Mouse (Mus musculus) testis, adult 2 months (tissue): ENCODE measurements around the gene Cbx2. TPM values are rescaled to one million over a fixed set of nuclear protein-coding genes. Genes with fewer than 3 reads are reported as not detected.

Experiments
- H3K27ac ChIP-seq: fragments of 200-500 bp; 2 replicates; pipeline ENCODE4 v1.5.1; 2012; ENCODE audit warnings: low read depth, low read length; ENCODE audit not compliant: control insufficient read depth, insufficient read depth
- H3K27me3 ChIP-seq: fragments of 200-500 bp; 2 replicates; pipeline ENCODE4 v1.6.1; 2012; ENCODE audit warnings: mild to moderate bottlenecking, low read length, moderate library complexity; ENCODE audit not compliant: control insufficient read depth, insufficient read depth
- H3K36me3 ChIP-seq: fragments of 200-500 bp; 2 replicates; pipeline ENCODE4 v1.6.1; 2012; ENCODE audit warnings: mild to moderate bottlenecking, low read length; ENCODE audit not compliant: control insufficient read depth, insufficient read depth
- H3K4me1 ChIP-seq: fragments of 200-500 bp; 2 replicates; pipeline ENCODE4 v1.6.1; 2012; ENCODE audit warnings: low read length; ENCODE audit not compliant: control insufficient read depth, insufficient read depth
- H3K4me3 ChIP-seq: fragments of 200-500 bp; 2 replicates; pipeline ENCODE4 v1.5.1; 2012; ENCODE audit warnings: low read depth, mild to moderate bottlenecking, low read length, moderate library complexity, mixed read lengths; ENCODE audit not compliant: control insufficient read depth
- CTCF ChIP-seq: fragments of 200-500 bp; IDR thresholded peaks from 2 replicates; pipeline ENCODE4 v1.5.1; 2012; ENCODE audit warnings: low read depth, mild to moderate bottlenecking, inconsistent platforms, low read length, moderate library complexity; ENCODE audit not compliant: control insufficient read depth, insufficient read depth, insufficient replicate concordance
- POLR2A ChIP-seq: fragments of 200-500 bp; IDR thresholded peaks from 2 replicates; pipeline ENCODE4 v1.6.1; 2012; ENCODE audit warnings: low read depth, mild to moderate bottlenecking, inconsistent platforms, low read length, moderate library complexity; ENCODE audit not compliant: control insufficient read depth
- polyA plus RNA-seq: library from polyadenylated mRNA; depleted of rRNA; stranded (reverse); fragments of >200 nt; gene quantifications from 2 replicates; pipeline ENCODE4 v1.2.3, GENCODE M21; 2012

Cbx2 gene
- polyA plus RNA-seq, 1 experiment = 2.3 TPM

DNA sequence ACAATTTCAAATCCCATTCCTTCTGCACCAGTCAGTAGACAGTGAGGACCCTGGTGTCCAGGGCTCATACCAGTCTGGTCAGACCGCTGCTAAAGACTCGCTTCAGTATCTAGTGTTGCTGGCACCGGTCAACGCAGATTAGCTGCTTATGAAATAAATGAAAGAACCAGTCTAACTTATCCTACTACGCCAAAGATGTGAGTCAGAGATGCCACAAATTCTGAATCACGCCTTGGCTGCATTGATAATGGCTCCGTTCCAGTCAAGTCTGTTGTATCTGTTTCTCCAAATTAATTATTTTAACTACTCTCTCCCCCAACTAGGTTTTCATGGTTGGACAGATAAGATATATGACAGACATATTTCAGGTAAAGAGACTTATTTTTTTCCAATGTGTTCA is 1.6 kb upstream of the Cbx2 start:
- Histone ChIP-seq H3K4me1 (peaks cover 8% of the 10 kb centered on the region), H3K27ac (no peak overlapping the region), H3K27me3 (no peaks in the 10 kb centered on the region), H3K4me3 (no peak overlapping the region), H3K36me3 (no peaks in the 10 kb centered on the region)
- TF ChIP-seq POLR2A (no peak), CTCF (no peak)

DNA sequence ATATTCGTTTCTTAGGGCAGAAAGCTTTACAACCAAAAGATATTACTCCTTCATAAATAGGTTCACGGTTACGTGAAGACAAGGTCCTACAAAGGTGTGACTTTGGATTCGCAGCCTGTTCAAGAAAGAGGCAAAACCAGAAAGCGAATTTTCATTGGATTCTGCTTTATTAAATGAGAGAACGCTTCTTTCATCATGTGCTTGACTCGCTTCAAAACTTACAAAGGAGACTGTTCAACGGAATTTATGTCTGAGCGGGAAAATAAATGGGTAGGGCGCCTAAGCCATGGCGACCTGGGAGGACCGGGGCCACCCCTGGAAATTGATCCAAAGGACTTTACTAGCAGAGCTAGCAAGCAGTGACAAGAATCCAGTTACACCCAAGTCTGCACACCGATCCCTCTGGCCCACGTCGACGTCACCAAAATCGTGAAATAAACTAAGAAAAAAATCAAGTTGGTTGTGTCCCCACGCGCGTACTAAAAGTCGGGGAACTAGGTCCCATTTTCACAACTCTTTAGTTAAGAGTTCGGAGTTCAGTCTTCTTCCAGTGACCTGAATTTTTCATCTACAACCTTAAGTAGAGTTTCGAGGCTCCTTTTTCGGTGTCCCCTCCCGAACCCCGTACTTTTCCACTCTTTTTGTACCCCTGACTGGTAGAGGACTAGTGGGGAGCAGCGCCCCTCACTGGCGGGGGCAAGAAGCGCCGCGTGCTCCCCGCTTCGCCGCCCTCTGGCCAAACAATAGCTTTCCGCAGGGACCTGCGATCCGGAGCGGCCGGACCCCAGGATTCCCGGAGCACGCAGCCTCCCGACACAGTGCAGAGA is 481 bp upstream of the Cbx2 start:
- TF ChIP-seq CTCF (peak; percentile 35; the same call in 1 of the 2 replicates), POLR2A (no peak)
- Histone ChIP-seq H3K36me3 (no peaks in the 10 kb centered on the region), H3K27me3 (no peaks in the 10 kb centered on the region), H3K27ac (no peak overlapping the region), H3K4me1 (peaks cover 8% of the 10 kb centered on the region), H3K4me3 (peak overlapping the region; percentile 83)

DNA sequence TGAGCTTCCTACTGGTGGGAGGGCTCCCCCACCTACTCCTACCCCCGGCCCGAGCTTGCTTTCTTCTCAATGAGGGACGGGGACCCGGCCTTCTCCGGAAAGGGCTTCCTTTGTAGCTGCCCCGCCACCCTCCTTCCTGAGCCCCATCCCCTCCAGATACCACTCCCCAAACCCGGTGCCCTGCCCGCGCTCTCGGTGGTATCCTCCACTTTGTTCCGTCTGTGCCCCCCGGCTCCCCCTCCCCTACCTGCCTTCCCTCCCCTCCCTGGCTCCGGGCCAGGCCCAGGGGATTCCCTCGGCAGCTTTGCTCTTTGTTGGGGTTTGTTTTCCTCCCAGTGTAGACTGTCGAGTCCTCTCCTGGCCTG is 836 bp downstream of the Cbx2 start:
- no peak overlapping the region for H3K27ac ChIP-seq
- peaks cover 8% of the 10 kb centered on the region for H3K4me1 ChIP-seq
- H3K36me3 ChIP-seq = no peaks in the 10 kb centered on the region
- no peaks in the 10 kb centered on the region for H3K27me3 ChIP-seq
- peak overlapping the region; percentile 83 for H3K4me3 ChIP-seq
- TF ChIP-seq POLR2A = no peak
- no peak for TF ChIP-seq CTCF

DNA sequence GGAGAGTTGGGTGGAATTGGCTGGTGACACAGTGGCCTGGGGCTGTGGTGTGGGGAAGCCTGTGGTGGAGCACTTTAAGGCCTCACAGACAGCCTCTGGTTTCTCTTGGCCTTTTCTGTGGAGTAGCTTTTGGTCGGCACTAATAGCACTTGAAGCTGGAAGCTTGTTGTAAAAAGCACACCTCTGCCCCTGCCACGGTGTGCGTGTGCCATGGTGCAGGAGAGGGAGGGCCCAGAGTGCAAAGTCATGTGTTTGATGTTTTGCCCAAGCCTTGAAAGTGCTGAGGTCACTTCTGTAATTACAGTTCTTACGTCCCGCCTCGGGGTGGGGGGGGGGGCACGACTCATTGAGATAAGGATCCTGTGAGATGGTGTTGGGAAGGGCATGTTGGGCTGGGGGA is 1.5 kb downstream of the Cbx2 start:
- H3K27ac ChIP-seq = no peak overlapping the region

DNA sequence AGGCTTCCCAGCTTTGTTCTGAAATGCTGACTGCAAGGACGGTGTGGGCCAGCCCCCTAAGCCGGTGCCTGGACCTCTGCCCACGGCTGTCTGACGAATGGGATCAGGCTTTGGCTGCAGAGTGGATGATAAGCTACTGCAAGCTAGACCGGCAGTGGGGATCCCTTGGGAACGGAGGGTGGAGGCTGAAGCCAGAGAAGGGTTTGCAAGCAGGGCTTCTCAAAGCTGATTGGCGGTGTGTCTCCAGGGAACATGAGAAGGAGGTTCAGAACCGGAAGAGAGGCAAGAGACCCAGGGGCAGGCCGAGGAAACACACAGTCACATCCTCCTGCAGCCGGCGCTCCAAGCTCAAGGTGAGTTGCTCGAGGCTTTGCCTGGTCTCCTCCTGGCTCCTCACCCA is 3.4 kb downstream of the Cbx2 start:
- Histone ChIP-seq H3K4me1 (peaks cover 8% of the 10 kb centered on the region), H3K27ac (no peak overlapping the region), H3K36me3 (no peaks in the 10 kb centered on the region), H3K27me3 (no peaks in the 10 kb centered on the region), H3K4me3 (no peak overlapping the region)
- TF ChIP-seq CTCF = no peak
- TF ChIP-seq POLR2A = no peak

More for the DNA sequence above, 1.5 kb downstream of the Cbx2 start:
- no peaks in the 10 kb centered on the region for H3K27me3 ChIP-seq
- TF ChIP-seq CTCF (no peak), POLR2A (no peak)
- H3K4me1 ChIP-seq = peaks cover 8% of the 10 kb centered on the region
- H3K36me3 ChIP-seq = no peaks in the 10 kb centered on the region
- no peak overlapping the region for H3K4me3 ChIP-seq

DNA sequence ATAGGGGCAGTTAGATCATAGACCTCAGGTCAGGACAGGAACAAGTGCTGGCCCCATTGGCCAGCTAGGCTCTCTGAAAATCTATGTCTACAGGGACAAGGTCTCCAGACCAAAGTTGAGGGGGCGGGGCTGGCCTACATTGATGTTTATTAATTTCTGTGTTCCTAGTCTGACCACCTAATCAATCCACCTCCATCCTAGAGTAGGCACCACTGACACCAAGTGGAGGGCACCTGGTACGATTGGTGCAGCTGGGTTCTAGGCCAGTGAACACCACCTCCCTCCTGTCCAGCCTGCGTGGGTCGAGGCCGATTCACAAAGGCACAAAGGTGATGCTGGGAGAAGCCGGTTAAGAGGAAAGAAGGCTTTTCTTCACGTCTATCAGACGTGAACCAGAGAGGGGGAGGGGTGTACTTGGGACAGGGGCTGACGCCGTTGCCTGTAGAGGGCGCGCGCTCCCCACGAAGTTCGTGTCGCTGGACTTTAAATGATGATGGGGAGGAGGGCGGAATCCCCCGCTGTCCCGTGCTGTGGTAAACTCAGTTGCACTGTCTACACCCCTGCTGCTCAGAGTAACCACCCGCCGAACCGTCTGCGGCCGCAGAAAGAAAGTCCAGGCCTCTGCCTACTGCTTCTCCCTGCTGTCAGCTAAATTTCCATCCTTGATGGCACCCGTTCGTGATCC is 11.3 kb downstream of the Cbx2 start:
- peak overlapping the region; percentile 5 for H3K4me3 ChIP-seq
- peaks cover 4% of the 10 kb centered on the region for H3K27me3 ChIP-seq
- no peaks in the 10 kb centered on the region for H3K36me3 ChIP-seq
- TF ChIP-seq CTCF (peak; percentile 75; the same call in 1 of the 2 replicates), POLR2A (no peak)
- H3K4me1 ChIP-seq = peaks cover 32% of the 10 kb centered on the region
- H3K27ac ChIP-seq = no peak overlapping the region

DNA sequence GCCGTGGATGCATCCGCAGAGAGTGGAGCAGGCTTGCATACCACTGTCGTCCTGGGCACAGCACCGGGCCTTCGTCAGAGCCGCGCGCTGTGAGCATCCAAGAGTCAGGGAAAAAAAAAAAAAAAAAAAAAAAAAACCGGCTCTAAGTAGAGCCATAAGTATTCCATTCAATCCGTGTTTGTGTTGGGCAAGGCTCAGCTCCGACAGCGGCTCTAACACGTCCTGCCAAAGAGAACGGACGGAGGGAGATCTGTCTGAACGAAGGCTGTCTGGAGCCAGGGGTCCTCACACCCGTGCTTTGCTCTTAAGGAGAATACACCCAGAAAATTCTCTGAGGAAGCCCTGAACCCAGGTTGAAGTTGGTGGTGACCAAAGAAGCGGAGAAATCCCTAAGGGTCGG is 11.9 kb downstream of the Cbx2 start:
- no peak overlapping the region for H3K27ac ChIP-seq
- H3K36me3 ChIP-seq = no peaks in the 10 kb centered on the region
- peaks cover 4% of the 10 kb centered on the region for H3K27me3 ChIP-seq
- peaks cover 32% of the 10 kb centered on the region for H3K4me1 ChIP-seq
- no peak for TF ChIP-seq CTCF
- no peak for TF ChIP-seq POLR2A
- H3K4me3 ChIP-seq = peak overlapping the region; percentile 5
